13 mouse cellular contexts compared by ENCODE assay signal in genomic region chr7:121053071-121053470, GRCm38 (mm10). TPM values are rescaled to one million over a fixed set of nuclear protein-coding genes. Genes with fewer than 3 reads are reported as not detected.
"Had no signal": no experiment of that assay in that cellular context is flagged by ENCODE, and none has a peak within 500 bp of the region (broad histone marks: within the 10 kb centered on the region; RNA-seq: fewer than 3 reads in every experiment).

No protein-coding gene starts in this region.

- H3K9me3 ChIP-seq: kidney, embryonic 15.5 days; liver, embryonic 13.5 days; midbrain, embryonic 13.5 days had no signal

- ATAC-seq: midbrain, embryonic 13.5 days; midbrain, embryonic 16.5 days had no signal

- H3K27ac ChIP-seq: kidney, embryonic 15.5 days; left cerebral cortex, adult 2 months; liver, embryonic 13.5 days; macrophage; midbrain, embryonic 13.5 days had no signal

- H3K9ac ChIP-seq: kidney, embryonic 15.5 days; liver, embryonic 13.5 days; midbrain, embryonic 13.5 days had no signal

- DNase-seq: kidney, adult 11 months; kidney, adult 8-10 months; kidney, postnatal 10 days; kidney, postnatal 36 days; layer of hippocampus, postnatal 36 days; liver, embryonic 13.5 days; thymus, adult 18-20 months; thymus, postnatal 36 days had no signal

- H3K4me3 ChIP-seq: kidney, embryonic 15.5 days; left cerebral cortex, adult 2 months; liver, embryonic 13.5 days; midbrain, embryonic 13.5 days had no signal

- H3K4me2 ChIP-seq: kidney, embryonic 15.5 days; liver, embryonic 13.5 days; midbrain, embryonic 13.5 days had no signal

- H3K4me1 ChIP-seq: liver, embryonic 13.5 days; midbrain, embryonic 13.5 days had no signal

- H3K27me3 ChIP-seq: kidney, embryonic 15.5 days; liver, embryonic 13.5 days; midbrain, embryonic 13.5 days had no signal

RNA-seq across cellular contexts. Expression of gene Otoa, which starts 28.4 kb away (rescaled TPM):
- polyA plus RNA-seq: liver, embryonic 13.5 days; macrophage had no signal
